Mouse (Mus musculus) neural tube, embryonic 11.5 days (tissue): ENCODE data around the gene Tjp2. TPM values are rescaled to one million over a fixed set of nuclear protein-coding genes. Genes with fewer than 3 reads are reported as not detected.

Source experiments
- ATAC-seq: fragments of 200-750 bp; cut with Nextera tagmentation; 2 replicates; pipeline ENCODE4 v1.8.0; 2017; ENCODE audit warnings: moderate number of reproducible peaks, mild to moderate bottlenecking, moderate TSS enrichment, moderate library complexity; ENCODE audit not compliant: insufficient read depth, low FRiP score, low TSS enrichment
- DNase-seq: peaks from one replicate; pipeline ENCODE4 v3.0.0-alpha.2; 2015; ENCODE audit warnings: low spot score
- H3K27ac ChIP-seq: fragments of 300-500 bp; sonication (generic); 2 replicates; pipeline ENCODE4 v1.5.1; 2014; ENCODE audit warnings: low read depth, mild to moderate bottlenecking, low read length
- H3K27me3 ChIP-seq: fragments of 300-500 bp; sonication (generic); 2 replicates; pipeline ENCODE4 v1.6.1; 2014; ENCODE audit warnings: mild to moderate bottlenecking, low read length, mixed read lengths; ENCODE audit not compliant: control insufficient read depth, insufficient read depth
- H3K36me3 ChIP-seq: fragments of 300-500 bp; sonication (generic); 2 replicates; pipeline ENCODE4 v1.6.1; 2014; ENCODE audit warnings: mild to moderate bottlenecking, low read length, moderate library complexity, mixed read lengths; ENCODE audit not compliant: control insufficient read depth, insufficient read depth
- H3K4me1 ChIP-seq: fragments of 300-500 bp; sonication (generic); 2 replicates; pipeline ENCODE4 v1.6.1; 2014; ENCODE audit warnings: low read length, mixed read lengths; ENCODE audit not compliant: control insufficient read depth, insufficient read depth
- H3K4me2 ChIP-seq: fragments of 300-500 bp; sonication (generic); 2 replicates; pipeline ENCODE4 v1.6.1; 2014; ENCODE audit warnings: low read depth, mild to moderate bottlenecking, moderate library complexity
- H3K4me3 ChIP-seq: fragments of 300-500 bp; sonication (generic); 2 replicates; pipeline ENCODE4 v1.5.1; 2014; ENCODE audit warnings: low read depth, low read length
- H3K9ac ChIP-seq: fragments of 300-500 bp; sonication (generic); 2 replicates; pipeline ENCODE4 v1.6.1; 2014; ENCODE audit warnings: mild to moderate bottlenecking, low read length
- H3K9me3 ChIP-seq: fragments of 300-500 bp; sonication (generic); 2 replicates; pipeline ENCODE4 v1.6.1; 2016; ENCODE audit warnings: low read length; ENCODE audit not compliant: control insufficient read depth
- WGBS: fragments of 180-500 bp; shearing (Covaris S2); extraction: QIAGEN DNeasy Blood & Tissue Kit; methylation state at CpG from one replicate; pipeline ENCODE4 v1.1.7; 2014; 5-methylcytosine and 5-hydroxymethylcytosine counted together
- polyA plus RNA-seq: library from polyadenylated mRNA; unstranded; fragments of >200 nt; fragmentation: Nextera tagmentation; extraction: Ambion mirVana; gene quantifications from 2 replicates; pipeline ENCODE4 v1.2.1, GENCODE M21; 2014

Tjp2 gene
- polyA plus RNA-seq, 1 experiment from 2014 or later, result 31.9 TPM

GRCm38 (mm10) chr19:24216771-24217170 lies 8.1 kb downstream of the Tjp2 start:
- Histone ChIP-seq H3K4me2 (no peak overlapping the region), H3K4me1 (no peaks in the 10 kb centered on the region), H3K27ac (no peak overlapping the region), H3K27me3 (no peaks in the 10 kb centered on the region), H3K9ac (no peak overlapping the region), H3K9me3 (no peaks in the 10 kb centered on the region), H3K36me3 (no peaks in the 10 kb centered on the region), H3K4me3 (no peak overlapping the region)
- 75% methylated on average over 9 of the region's 9 CpGs for WGBS
- DNase-seq (no peak), ATAC-seq (no peak)

- no peak overlapping the region for H3K4me3 ChIP-seq
- H3K27me3 ChIP-seq, result no peaks in the 10 kb centered on the region
- no peak for DNase-seq
- no peaks in the 10 kb centered on the region for H3K36me3 ChIP-seq
- no peaks in the 10 kb centered on the region for H3K9me3 ChIP-seq
- H3K4me2 ChIP-seq, result no peak overlapping the region
- 82% methylated on average over 7 of the region's 7 CpGs for WGBS
- no peak overlapping the region for H3K9ac ChIP-seq
- ATAC-seq, result no peak
- H3K27ac ChIP-seq, result no peak overlapping the region
- no peaks in the 10 kb centered on the region for H3K4me1 ChIP-seq
Observed at GRCm38 (mm10) chr19:24214939-24215338, 9.9 kb downstream of the Tjp2 start.

GRCm38 (mm10) chr19:24213299-24213698 lies 11.5 kb downstream of the Tjp2 start:
- Histone ChIP-seq H3K36me3 (no peaks in the 10 kb centered on the region), H3K4me1 (no peaks in the 10 kb centered on the region), H3K4me2 (no peak overlapping the region), H3K27me3 (no peaks in the 10 kb centered on the region), H3K9me3 (no peaks in the 10 kb centered on the region), H3K27ac (no peak overlapping the region), H3K4me3 (no peak overlapping the region), H3K9ac (no peak overlapping the region; the same call in 1 of the 2 replicates)
- 28% methylated on average over 7 of the region's 7 CpGs for WGBS
- ATAC-seq (no peak), DNase-seq (peak; percentile 49)

- Histone ChIP-seq H3K9me3 (no peaks in the 10 kb centered on the region), H3K4me1 (no peaks in the 10 kb centered on the region), H3K4me3 (no peak overlapping the region), H3K4me2 (no peak overlapping the region), H3K36me3 (no peaks in the 10 kb centered on the region), H3K9ac (no peak overlapping the region), H3K27ac (no peak overlapping the region), H3K27me3 (no peaks in the 10 kb centered on the region)
- WGBS, result 81% methylated on average over 12 of the region's 12 CpGs
- DNase-seq, result no peak
- no peak for ATAC-seq
Observed at GRCm38 (mm10) chr19:24212552-24213249, 12.1 kb downstream of the Tjp2 start.

GRCm38 (mm10) chr19:24211168-24211567 lies 13.7 kb downstream of the Tjp2 start:
- Histone ChIP-seq H3K27me3 (no peaks in the 10 kb centered on the region), H3K9ac (no peak overlapping the region), H3K4me2 (no peak overlapping the region), H3K4me1 (no peaks in the 10 kb centered on the region), H3K9me3 (no peaks in the 10 kb centered on the region), H3K4me3 (no peak overlapping the region), H3K27ac (no peak overlapping the region), H3K36me3 (no peaks in the 10 kb centered on the region)
- DNase-seq (no peak), ATAC-seq (no peak)
- 84% methylated on average over 10 of the region's 10 CpGs for WGBS

- Histone ChIP-seq H3K4me2 (no peak overlapping the region), H3K9ac (no peak overlapping the region), H3K4me1 (no peaks in the 10 kb centered on the region), H3K4me3 (no peak overlapping the region), H3K27me3 (no peaks in the 10 kb centered on the region), H3K36me3 (no peaks in the 10 kb centered on the region), H3K9me3 (no peaks in the 10 kb centered on the region), H3K27ac (no peak overlapping the region)
- DNase-seq, result no peak
- no peak for ATAC-seq
- 93% methylated on average over 15 of the region's 15 CpGs for WGBS
Observed at GRCm38 (mm10) chr19:24209516-24209915, 15.3 kb downstream of the Tjp2 start.

- WGBS, result 92% methylated on average over 1 of the region's 1 CpGs
- H3K27me3 ChIP-seq, result no peaks in the 10 kb centered on the region
- DNase-seq, result no peak
Observed at GRCm38 (mm10) chr19:24207967-24208366, 16.9 kb downstream of the Tjp2 start.

GRCm38 (mm10) chr19:24205001-24205400 lies 19.8 kb downstream of the Tjp2 start:
- 65% methylated on average over 1 of the region's 1 CpGs for WGBS
- DNase-seq (no peak), ATAC-seq (no peak)
- no peak overlapping the region for H3K27ac ChIP-seq
- H3K4me3 ChIP-seq, result no peak overlapping the region
- H3K4me2 ChIP-seq, result no peak overlapping the region
- H3K9ac ChIP-seq, result no peak overlapping the region
- H3K4me1 ChIP-seq, result no peaks in the 10 kb centered on the region
- H3K27me3 ChIP-seq, result no peaks in the 10 kb centered on the region
- no peaks in the 10 kb centered on the region for H3K9me3 ChIP-seq
- no peaks in the 10 kb centered on the region for H3K36me3 ChIP-seq

More at GRCm38 (mm10) chr19:24207967-24208366, 16.9 kb downstream of the Tjp2 start:
- Histone ChIP-seq H3K36me3 (no peaks in the 10 kb centered on the region), H3K27ac (no peak overlapping the region), H3K4me2 (no peak overlapping the region), H3K9me3 (no peaks in the 10 kb centered on the region), H3K4me3 (no peak overlapping the region), H3K4me1 (no peaks in the 10 kb centered on the region), H3K9ac (no peak overlapping the region)
- no peak for ATAC-seq

GRCm38 (mm10) chr19:24201848-24202247 lies 23.0 kb downstream of the Tjp2 start:
- H3K4me1 ChIP-seq, result no peaks in the 10 kb centered on the region
- H3K9me3 ChIP-seq, result no peaks in the 10 kb centered on the region
- H3K27me3 ChIP-seq, result no peaks in the 10 kb centered on the region
- H3K4me3 ChIP-seq, result no peak overlapping the region
- no peak overlapping the region for H3K4me2 ChIP-seq
- no peak overlapping the region for H3K9ac ChIP-seq
- no peaks in the 10 kb centered on the region for H3K36me3 ChIP-seq
- 90% methylated on average over 4 of the region's 5 CpGs for WGBS
- no peak for ATAC-seq
- no peak overlapping the region for H3K27ac ChIP-seq
- DNase-seq, result no peak
